24 mouse cellular contexts compared by ENCODE assay signal in the genomic region with DNA sequence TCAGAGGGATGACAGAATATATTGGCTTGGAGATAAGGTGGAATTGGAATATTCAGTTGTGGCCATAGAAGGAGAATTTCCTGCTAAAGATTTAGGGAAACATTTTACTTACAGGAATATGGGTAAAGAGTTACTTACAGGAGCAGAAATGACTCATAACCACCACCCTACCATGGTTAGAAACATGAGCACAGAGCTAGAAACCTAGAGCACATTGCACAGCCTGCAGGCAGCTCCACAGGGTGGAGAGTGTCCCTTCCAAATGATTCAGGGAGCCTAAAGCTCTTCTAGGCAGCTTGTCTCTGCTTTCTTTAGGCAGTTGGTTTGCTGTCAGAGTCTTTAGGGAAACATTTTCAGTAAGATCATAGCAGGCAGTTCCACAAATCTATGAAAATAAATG. TPM values are rescaled to one million over a fixed set of nuclear protein-coding genes. Genes with fewer than 3 reads are reported as not detected.
DNase-seq lines count a peak whose midpoint lies in the region; ATAC-seq lines count a peak whose summit lies in the region.
"Had no signal": no experiment of that assay in that cellular context is flagged by ENCODE, and none has a peak within 500 bp of the region (broad histone marks: within the 10 kb centered on the region; RNA-seq: fewer than 3 reads in every experiment).

No protein-coding gene starts in this region.

- no peak for DNase-seq in frontal cortex, postnatal 25 days (ENCODE audit: low spot score in 2 of 2)
- DNase-seq in 3134 (ENCODE audit: extremely low read depth, insufficient read length, low spot score), result peak; percentile 34
- DNase-seq in MN1 (ENCODE audit: low spot score), result peak; percentile 43
- DNase-seq in brain, adult 2 months (ENCODE audit: low read depth, low spot score), result peak; percentile 81
- DNase-seq in gastrocnemius, postnatal 36 days, result no peak
- DNase-seq in urinary bladder, adult 18-20 months (ENCODE audit: low spot score in 2 of 2), result no peak
- DNase-seq in adrenal gland, postnatal 14 days, result no peak
- DNase-seq: B cell, adult 2 months; cerebellum, adult 11 months; cerebellum, adult 9-11 months; gastrocnemius, postnatal 25 days; heart, adult 18-20 months; heart, postnatal 36 days; kidney, adult 18-20 months; kidney, postnatal 36 days; left cerebral cortex, postnatal 4 days; liver, postnatal 0 days; right cerebral cortex, postnatal 14 days; thymus, adult 18-20 months; thymus, postnatal 25 days had no signal

- ATAC-seq in frontal cortex, adult (ENCODE audit: low TSS enrichment), result peak; percentile 99
- ATAC-seq: liver, embryonic 12.5 days; liver, postnatal 0 days; lung, postnatal 0 days; midbrain, embryonic 13.5 days had no signal

- intact Hi-C loops in gastrocnemius, postnatal 36 days (cut with DNase I), result no loop called here

RNA-seq across cellular contexts. Expression of gene Lims1, which starts 8.5 kb away (rescaled TPM):
- 10 to 100 TPM; 34.3 to 41.9 TPM for total RNA-seq in gastrocnemius, postnatal 36 days (2021)
- 51.8 and 54.9 TPM in 2 replicates for total RNA-seq in adrenal gland, postnatal 14 days (2021)

Comparison
In these comparisons a context has a peak if more than half of its experiments do, and no peak if none do; other contexts are left out.
1. DNase-seq: peak in 3134 (single experiment), MN1 (single experiment) and brain, adult 2 months (single experiment); none in frontal cortex, postnatal 25 days (0 of 2), gastrocnemius, postnatal 36 days (0 of 2), urinary bladder, adult 18-20 months (0 of 2) and adrenal gland, postnatal 14 days (single experiment).